Mouse (Mus musculus) heart, adult 2 months (tissue): ENCODE data around the gene Ankfn1.

Experiments
- CTCF ChIP-seq: fragments of 200-600 bp; IDR thresholded peaks from 2 replicates; pipeline ENCODE4 v1.8.1; 2022; ENCODE audit warnings: antibody characterized with exemption, mild to moderate bottlenecking, moderate library complexity
- EP300 ChIP-seq: fragments of 200-500 bp; IDR thresholded peaks from 2 replicates; pipeline ENCODE4 v1.6.1; 2011; ENCODE audit warnings: low read depth, low read length, control low read depth; ENCODE audit not compliant: insufficient read depth
- POLR2A ChIP-seq: fragments of 200-500 bp; IDR thresholded peaks from 2 replicates; pipeline ENCODE4 v1.6.1; 2011; ENCODE audit warnings: mild to moderate bottlenecking, low read depth, low read length, control low read depth; ENCODE audit not compliant: insufficient read depth

DNA sequence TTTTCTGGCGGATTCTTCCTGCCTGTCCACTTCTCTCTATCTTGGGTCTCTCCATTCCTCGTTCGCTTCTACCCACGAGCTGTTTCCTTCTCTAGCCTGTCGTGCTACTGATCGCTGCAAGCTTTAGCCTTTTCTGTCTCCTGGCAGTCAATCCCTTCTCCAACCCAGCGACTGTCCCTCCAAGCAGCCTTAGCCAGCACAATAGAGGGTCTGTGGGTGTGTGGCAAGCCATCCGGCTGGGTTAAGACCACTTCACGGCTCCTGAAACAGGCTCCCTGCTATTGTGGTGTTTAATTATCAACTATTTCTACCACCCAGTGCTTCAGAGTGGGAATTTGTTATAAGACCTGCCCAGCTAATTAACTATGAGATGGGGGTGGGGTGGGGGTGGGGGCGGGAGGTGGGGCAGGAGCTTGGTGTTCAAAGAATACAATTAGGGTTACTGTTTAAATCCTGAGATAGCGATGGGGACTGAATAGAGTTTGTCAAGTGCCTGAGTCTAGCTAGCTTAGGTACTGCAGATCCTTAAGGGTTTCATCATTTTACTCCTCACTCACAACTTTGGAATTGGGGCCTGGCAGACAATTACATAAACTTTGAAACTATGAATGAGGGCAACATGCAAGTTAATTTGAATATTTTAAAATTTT is 268.7 kb downstream of the Ankfn1 start:
- TF ChIP-seq CTCF = no peak
- no peak for TF ChIP-seq POLR2A
- no peak for TF ChIP-seq EP300
